Mouse (Mus musculus) ES-Bruce4 (cell line): ENCODE data around the gene Slc8a1. TPM values are rescaled to one million over a fixed set of nuclear protein-coding genes. Genes with fewer than 3 reads are reported as not detected.

Experiments used
- H3K27ac ChIP-seq: 2 replicates; pipeline ENCODE4 v1.5.1; 2012; ENCODE audit warnings: low read length, inconsistent platforms; ENCODE audit not compliant: insufficient read depth
- H3K27me3 ChIP-seq: 2 replicates; pipeline ENCODE4 v1.6.1; 2012; ENCODE audit warnings: mild to moderate bottlenecking, low read length, inconsistent platforms; ENCODE audit not compliant: control insufficient read depth, poor library complexity, insufficient read depth, severe bottlenecking
- H3K36me3 ChIP-seq: 2 replicates; pipeline ENCODE4 v1.6.1; 2012; ENCODE audit warnings: inconsistent platforms, mild to moderate bottlenecking, low read length, moderate library complexity; ENCODE audit not compliant: control insufficient read depth, poor library complexity, insufficient read depth, severe bottlenecking
- H3K4me1 ChIP-seq: one replicate; pipeline ENCODE4 v1.8.1; 2011; ENCODE audit warnings: low read length; ENCODE audit not compliant: control insufficient read depth, insufficient read depth
- H3K4me3 ChIP-seq: 2 replicates; pipeline ENCODE4 v1.5.1; 2011; ENCODE audit warnings: low read depth, mild to moderate bottlenecking, low read length
- H3K9ac ChIP-seq: 2 replicates; pipeline ENCODE4 v1.6.1; 2012; ENCODE audit warnings: low read depth, mild to moderate bottlenecking, inconsistent platforms; ENCODE audit not compliant: poor library complexity, severe bottlenecking
- H3K9me3 ChIP-seq: replicated peaks from 2 replicates; pipeline ENCODE4 v1.6.1; 2012; ENCODE audit warnings: mild to moderate bottlenecking, low read length, inconsistent platforms; ENCODE audit not compliant: control insufficient read depth, poor library complexity, insufficient read depth, severe bottlenecking
- CTCF ChIP-seq: IDR thresholded peaks from one replicate; pipeline ENCODE4 v1.8.1; 2011; ENCODE audit warnings: low read depth, low read length
- EP300 ChIP-seq: IDR thresholded peaks from 2 replicates; pipeline ENCODE4 v1.6.1; 2011; ENCODE audit warnings: low read depth, low read length; ENCODE audit not compliant: insufficient read depth
- POLR2A ChIP-seq: IDR thresholded peaks from one replicate; pipeline ENCODE4 v1.8.1; 2011; ENCODE audit warnings: low read length; ENCODE audit not compliant: insufficient read depth
- polyA plus RNA-seq: library from polyadenylated mRNA; stranded (reverse); fragments of >200 nt; gene quantifications from 2 replicates; pipeline ENCODE4 v1.2.4, GENCODE M21; 2011; ENCODE audit warnings: low read depth; ENCODE audit not compliant: missing spikeins, insufficient read depth, insufficient read length

Slc8a1 gene
- polyA plus RNA-seq: 0.23 and 0.52 TPM in 2 replicates

DNA sequence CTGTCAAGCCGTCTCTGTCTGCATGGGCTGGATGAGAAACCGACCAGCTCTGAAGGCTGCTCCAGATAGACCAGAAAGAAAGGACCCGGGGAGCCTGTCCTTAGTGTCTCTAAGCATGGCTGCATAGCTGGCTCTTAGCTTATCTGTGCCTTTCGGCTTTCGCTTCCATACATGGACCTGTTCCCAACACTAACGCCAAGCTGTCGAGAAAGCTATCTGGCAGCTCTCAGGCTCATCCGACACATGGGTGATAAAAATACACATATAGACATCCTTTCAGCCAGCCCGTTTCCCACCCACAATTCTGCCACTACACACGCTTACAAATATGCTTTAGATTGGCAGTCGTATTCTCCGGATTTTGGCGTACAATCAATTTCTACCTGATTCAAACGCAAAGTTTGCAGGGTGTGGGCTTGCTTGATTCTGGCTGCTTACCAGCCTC is at the start of gene Slc8a1:
Gene Slc8a1, minus strand, starts transcription at position 67 of the 445 bp plus-strand sequence.
- Histone ChIP-seq H3K9ac (no peak within 1 kb of the TSS), H3K4me1 (no peaks in the 10 kb centered on the region), H3K36me3 (no peaks in the 10 kb centered on the region), H3K9me3 (no peaks in the 10 kb centered on the region), H3K27me3 (no peaks in the 10 kb centered on the region), H3K27ac (no peak within 1 kb of the TSS), H3K4me3 (no peak within 1 kb of the TSS)
- TF ChIP-seq EP300 (no peak), CTCF (no peak), POLR2A (no peak)

DNA sequence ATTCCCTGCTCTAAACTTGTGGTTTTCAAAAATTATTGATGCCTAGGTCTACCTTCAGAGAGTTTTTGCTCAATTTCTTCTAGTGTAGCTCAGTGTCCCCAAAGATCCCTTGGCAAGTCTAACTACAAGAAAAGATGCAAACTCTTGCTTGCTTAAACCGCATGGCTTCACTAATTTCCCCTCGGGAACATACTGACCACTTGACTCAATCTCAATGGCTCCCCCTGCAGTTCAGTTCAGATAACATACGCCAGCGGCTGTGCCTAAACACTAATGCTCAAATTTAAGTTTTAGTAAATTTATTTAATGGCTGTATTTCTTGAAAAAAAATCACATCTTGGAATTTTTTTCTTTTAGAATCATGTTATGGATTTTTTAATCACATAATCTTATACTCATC is 49.2 kb upstream of the Slc8a1 start:
- no peaks in the 10 kb centered on the region for H3K4me1 ChIP-seq
- H3K27ac ChIP-seq: no peak overlapping the region
- TF ChIP-seq POLR2A (no peak), CTCF (no peak), EP300 (no peak)
- H3K9me3 ChIP-seq: no peaks in the 10 kb centered on the region
- H3K9ac ChIP-seq: no peak overlapping the region
- H3K4me3 ChIP-seq: no peak overlapping the region
- H3K36me3 ChIP-seq: no peaks in the 10 kb centered on the region
- no peaks in the 10 kb centered on the region for H3K27me3 ChIP-seq

DNA sequence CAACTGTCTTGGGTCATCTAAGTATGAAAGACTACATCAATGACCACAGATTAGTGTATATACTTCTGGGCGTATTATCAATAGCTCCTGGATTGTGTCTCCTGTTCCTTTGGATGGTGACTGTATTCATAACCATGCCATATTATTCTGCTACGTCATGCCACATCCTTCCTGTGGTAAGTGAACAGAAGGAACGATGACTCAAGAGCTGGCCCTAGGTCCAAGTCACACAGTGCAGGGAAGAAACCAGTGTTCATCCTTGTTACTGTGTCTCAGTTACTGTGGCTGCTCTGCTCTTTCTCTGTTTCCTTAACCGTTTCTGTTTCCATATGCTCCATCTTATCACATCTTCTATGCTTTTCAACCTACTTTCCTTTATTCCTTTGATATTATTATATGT is 44.1 kb upstream of the Slc8a1 start:
- Histone ChIP-seq H3K27ac (no peak overlapping the region), H3K27me3 (no peaks in the 10 kb centered on the region), H3K9ac (no peak overlapping the region), H3K36me3 (no peaks in the 10 kb centered on the region), H3K9me3 (no peaks in the 10 kb centered on the region), H3K4me1 (no peaks in the 10 kb centered on the region), H3K4me3 (no peak overlapping the region)
- TF ChIP-seq CTCF: no peak

DNA sequence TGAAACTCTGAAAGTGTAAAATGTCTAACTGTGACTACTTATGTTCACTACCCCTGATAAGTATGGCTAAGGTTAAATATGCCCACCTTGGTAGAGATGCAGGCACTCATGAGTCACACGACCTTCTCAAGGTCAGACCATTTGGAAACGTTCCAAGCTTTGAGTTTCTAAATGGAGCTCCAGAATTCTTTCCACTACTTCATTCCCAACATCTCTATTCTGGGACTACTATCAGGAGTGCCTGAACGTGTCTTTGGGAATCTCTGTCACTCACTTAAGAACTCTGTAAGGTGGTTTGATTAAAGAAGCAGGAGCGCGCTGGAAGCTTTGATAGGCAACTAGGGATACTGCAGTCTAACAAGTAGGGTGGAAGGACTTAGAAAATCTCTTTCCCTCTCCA is 43.3 kb upstream of the Slc8a1 start:
- H3K36me3 ChIP-seq: no peaks in the 10 kb centered on the region
- H3K9me3 ChIP-seq: no peaks in the 10 kb centered on the region
- TF ChIP-seq POLR2A (no peak), CTCF (no peak), EP300 (no peak)
- H3K4me1 ChIP-seq: no peaks in the 10 kb centered on the region
- no peak overlapping the region for H3K9ac ChIP-seq
- no peak overlapping the region for H3K27ac ChIP-seq
- H3K4me3 ChIP-seq: no peak overlapping the region
- H3K27me3 ChIP-seq: no peaks in the 10 kb centered on the region

DNA sequence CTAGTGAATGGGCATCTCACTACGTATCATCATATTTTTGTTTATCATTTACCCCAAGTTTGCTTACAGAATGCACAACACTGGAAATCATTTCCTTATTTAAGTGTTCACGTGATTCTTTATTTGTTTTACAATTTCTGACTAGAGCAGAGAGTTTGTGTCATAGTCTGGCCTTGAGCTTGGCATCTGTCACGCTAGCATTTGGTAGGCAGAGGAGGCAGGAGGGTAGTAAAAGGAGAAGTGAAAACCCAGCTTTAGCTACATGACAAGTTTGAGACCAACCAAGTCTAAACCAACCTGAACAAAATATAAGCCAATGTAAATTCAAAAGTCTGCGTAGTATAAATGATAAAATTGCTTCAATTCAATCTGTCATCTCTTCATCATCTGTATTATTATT is 41.7 kb upstream of the Slc8a1 start:
- TF ChIP-seq CTCF (no peak), EP300 (no peak), POLR2A (no peak)
- Histone ChIP-seq H3K9ac (no peak overlapping the region), H3K4me1 (no peaks in the 10 kb centered on the region), H3K4me3 (no peak overlapping the region), H3K27ac (no peak overlapping the region), H3K36me3 (no peaks in the 10 kb centered on the region), H3K9me3 (no peaks in the 10 kb centered on the region), H3K27me3 (no peaks in the 10 kb centered on the region)

DNA sequence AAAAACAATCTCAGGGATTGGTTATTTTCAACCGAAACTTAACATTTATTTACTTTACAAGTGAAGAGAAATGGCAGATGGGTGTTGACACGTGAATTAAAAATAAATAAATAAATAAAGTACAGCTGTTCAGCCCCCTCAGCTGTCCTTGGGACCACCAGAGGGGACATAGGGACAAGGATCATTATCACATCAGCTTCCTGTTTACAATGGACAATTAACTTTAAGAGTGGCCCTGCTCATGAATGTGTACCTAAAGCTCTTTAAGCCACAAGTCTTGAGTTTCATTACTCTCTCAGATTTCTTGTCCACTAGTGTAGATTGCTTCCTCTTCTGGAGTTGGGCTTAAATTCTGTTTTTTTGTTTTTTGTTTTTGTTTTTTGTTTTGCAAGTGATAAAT is 12.5 kb upstream of the Slc8a1 start:
- no peak overlapping the region for H3K4me3 ChIP-seq
- no peaks in the 10 kb centered on the region for H3K36me3 ChIP-seq

DNA sequence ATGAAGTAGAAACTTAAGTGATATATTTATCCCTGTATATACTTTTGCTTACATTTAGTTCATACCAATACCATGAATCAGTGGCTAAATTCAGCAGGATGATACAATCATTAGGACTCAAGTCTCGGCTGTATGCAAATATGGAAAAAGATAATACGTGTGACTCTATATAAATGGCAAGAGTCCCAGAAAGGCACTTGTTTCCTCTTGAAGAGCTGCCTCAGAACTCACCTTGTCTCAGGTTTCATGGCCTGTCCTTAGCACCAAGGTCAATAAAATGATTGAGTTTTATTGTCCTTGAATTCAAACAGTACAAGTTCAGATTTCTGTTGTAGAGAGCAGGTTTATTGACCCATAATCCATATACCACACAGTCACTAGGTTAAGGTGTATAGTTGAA is 4.9 kb upstream of the Slc8a1 start:
- no peaks in the 10 kb centered on the region for H3K27me3 ChIP-seq
- no peaks in the 10 kb centered on the region for H3K4me1 ChIP-seq
- H3K9ac ChIP-seq: no peak overlapping the region
- H3K27ac ChIP-seq: no peak overlapping the region
- TF ChIP-seq POLR2A: no peak
- no peak for TF ChIP-seq CTCF
- TF ChIP-seq EP300: no peak
- no peak overlapping the region for H3K4me3 ChIP-seq
- H3K36me3 ChIP-seq: no peaks in the 10 kb centered on the region
- H3K9me3 ChIP-seq: no peaks in the 10 kb centered on the region

More for the DNA sequence above, 12.5 kb upstream of the Slc8a1 start:
- Histone ChIP-seq H3K9ac (no peak overlapping the region), H3K4me1 (no peaks in the 10 kb centered on the region), H3K27me3 (no peaks in the 10 kb centered on the region), H3K9me3 (no peaks in the 10 kb centered on the region), H3K27ac (no peak overlapping the region)
- TF ChIP-seq POLR2A: no peak
- TF ChIP-seq EP300: no peak
- no peak for TF ChIP-seq CTCF
